Mouse (Mus musculus) mature B cell (primary cell): ENCODE data around the gene Rbm17.
"Not testable (repeated sequence)": the region's sequence is repeated elsewhere in the genome, so short reads cannot be mapped to it uniquely, and the experiment has no call there.

Experiments used
- in situ Hi-C: fragments of 300-500 bp; cut with MboI; formaldehyde crosslinking; loops from 2 replicates; pipeline ENCODE4 v1.14.3; 2019

The Rbm17 gene

DNA sequence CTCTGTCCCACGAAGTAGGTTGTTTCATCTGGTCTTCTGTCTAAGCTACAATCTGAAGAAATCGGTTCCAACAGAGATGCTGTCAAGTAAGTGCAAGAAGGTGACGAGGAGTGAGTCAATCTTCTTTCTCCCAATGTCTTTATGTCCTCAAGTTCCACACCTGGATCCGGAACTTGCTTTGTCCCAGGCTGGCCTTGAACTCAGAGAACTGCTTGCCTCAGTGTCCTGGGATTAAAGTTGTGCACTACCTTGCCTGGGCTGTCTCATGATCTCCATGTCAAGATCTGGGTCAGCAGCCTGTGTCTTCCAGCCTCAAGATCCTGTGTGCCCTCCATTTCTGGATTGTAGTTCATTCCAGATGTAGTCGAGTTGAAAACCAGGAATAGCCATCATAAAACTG, at the start of gene Rbm17:
Rbm17 (minus strand) TSS at position 101 of the 400 bp plus-strand sequence.
- in situ Hi-C loops, result no loop called here

- in situ Hi-C loops, result no loop called here
Observed at GRCm38 (mm10) chr2:11653330-11653729, 49.4 kb upstream of the Rbm17 start.

- in situ Hi-C loops, result no loop called here
Observed at GRCm38 (mm10) chr2:11652780-11653179, 48.8 kb upstream of the Rbm17 start.

DNA sequence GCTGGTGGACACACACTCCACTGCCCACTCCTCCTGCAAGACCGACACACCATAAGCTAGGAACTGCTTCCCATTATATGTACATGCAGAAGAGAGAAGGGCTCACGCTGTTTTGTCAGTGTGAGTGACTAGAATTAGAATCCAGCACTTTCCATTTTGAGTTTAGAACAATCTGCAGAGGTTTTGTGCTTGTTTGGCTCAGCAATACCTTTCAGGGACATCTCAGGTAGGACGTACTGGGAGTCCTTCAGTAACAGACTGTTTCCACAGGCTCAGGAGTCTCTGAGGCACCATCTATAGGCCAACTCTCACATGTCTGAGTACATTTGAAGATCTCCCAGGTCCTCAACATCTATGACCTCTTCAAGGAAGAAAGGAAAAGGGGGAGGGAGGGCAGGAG, 48.2 kb upstream of the Rbm17 start:
- in situ Hi-C loops, result no loop called here

- in situ Hi-C loops, result no loop called here
Observed at GRCm38 (mm10) chr2:11651476-11651875, 47.5 kb upstream of the Rbm17 start.

- in situ Hi-C loops, result no loop called here
Observed at GRCm38 (mm10) chr2:11645297-11645696, 41.3 kb upstream of the Rbm17 start.

GRCm38 (mm10) chr2:11644057-11644456, 40.1 kb upstream of the Rbm17 start:
- in situ Hi-C loops, result no loop called here

GRCm38 (mm10) chr2:11642451-11642941, 38.5 kb upstream of the Rbm17 start, which contains the start of gene Il2ra:
Gene Il2ra (plus strand): TSS chr2:11642807.
- in situ Hi-C loops, result no loop called here

GRCm38 (mm10) chr2:11637115-11637514, 33.2 kb upstream of the Rbm17 start:
- in situ Hi-C loops, result no loop called here

GRCm38 (mm10) chr2:11636138-11636480, 32.2 kb upstream of the Rbm17 start:
- in situ Hi-C loops, result no loop called here

- in situ Hi-C loops, result no loop called here
Observed at GRCm38 (mm10) chr2:11635471-11636137, 31.7 kb upstream of the Rbm17 start.

DNA sequence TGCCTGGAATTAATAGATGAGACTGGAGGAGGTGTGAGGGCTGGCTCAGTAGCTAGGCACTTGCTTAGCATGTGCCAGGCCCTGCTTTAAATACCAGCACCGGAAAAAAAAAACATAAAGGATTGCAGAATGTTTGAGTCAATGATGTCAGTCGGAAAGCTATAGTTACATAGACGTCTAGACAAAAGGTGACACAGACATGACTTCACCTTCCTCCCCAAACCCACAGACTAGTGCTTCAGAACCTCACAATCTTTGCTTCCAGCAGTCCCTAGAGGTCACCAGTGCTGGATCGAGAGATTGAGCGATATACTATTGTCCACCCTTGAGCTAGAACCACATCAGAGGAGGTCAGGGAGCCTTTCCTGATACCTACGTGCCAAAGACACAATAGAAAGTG, 31.1 kb upstream of the Rbm17 start:
- in situ Hi-C loops, result no loop called here

GRCm38 (mm10) chr2:11625890-11626289, 21.9 kb upstream of the Rbm17 start, which contains the start of gene Gm17490:
Gene Gm17490 (minus strand): TSS chr2:11626264.
- in situ Hi-C loops, result no loop called here

GRCm38 (mm10) chr2:11623726-11624125, 19.8 kb upstream of the Rbm17 start:
- in situ Hi-C loops, result no loop called here

DNA sequence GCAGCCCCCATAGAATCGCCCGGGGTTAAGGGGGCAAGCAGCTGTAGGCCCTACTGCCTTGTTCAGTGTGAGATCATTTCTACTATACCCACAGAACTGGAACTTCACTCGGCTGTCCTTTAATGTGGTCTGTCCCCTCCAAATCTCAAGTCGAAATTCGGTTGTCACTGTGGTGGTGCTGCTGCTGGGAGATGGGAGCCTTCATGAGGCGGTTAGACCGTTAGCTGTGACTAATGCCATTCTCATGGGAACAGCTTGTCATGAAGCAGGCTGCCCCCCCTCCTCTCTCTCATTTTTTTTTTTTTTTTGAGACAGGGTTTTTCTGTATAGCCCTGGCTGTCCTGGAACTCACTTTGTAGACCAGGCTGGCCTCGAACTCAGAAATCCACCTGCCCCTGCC, 19.2 kb upstream of the Rbm17 start:
- in situ Hi-C loops, result no loop called here

DNA sequence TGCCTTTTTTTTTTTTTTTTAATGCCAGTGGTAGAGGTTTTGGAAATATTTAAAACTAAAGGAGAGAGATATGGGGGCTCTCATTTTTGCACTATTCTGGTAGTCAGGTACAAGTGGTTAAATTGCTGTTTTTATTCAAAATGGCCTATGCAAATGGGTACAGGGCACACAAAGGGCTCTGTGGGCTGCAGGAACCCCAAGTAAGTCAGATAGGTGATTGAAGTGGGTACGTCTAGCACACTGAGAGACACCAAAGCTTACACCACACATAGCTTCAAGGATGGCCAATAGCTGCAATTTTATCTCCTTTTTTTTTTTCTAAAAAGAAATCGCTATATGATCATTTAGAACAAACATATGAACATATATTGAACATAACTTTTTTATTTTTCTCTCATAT, 15.6 kb upstream of the Rbm17 start:
- in situ Hi-C loops, result no loop called here

DNA sequence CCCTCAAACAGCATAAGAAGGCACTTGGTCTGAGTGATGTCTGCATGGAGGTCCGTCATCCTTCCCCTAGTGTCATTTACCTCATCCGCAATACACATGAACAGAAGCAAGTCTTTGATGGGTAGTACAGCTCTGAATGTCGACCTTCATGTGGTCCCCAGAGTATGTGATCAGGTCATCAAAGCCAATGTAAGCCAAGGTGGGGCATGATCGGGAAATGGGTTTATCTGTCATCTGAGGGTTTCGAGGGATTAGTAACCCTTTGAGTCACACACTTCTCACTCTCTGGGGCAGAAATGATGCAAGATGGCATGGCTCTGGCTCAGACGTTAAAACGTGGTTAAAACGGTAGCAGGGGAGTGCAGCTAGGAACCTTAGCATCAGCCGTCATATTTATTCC, 12.9 kb upstream of the Rbm17 start:
- in situ Hi-C loops, result no loop called here

GRCm38 (mm10) chr2:11612939-11613338, 9.0 kb upstream of the Rbm17 start:
- in situ Hi-C loops, result not testable (repeated sequence)

DNA sequence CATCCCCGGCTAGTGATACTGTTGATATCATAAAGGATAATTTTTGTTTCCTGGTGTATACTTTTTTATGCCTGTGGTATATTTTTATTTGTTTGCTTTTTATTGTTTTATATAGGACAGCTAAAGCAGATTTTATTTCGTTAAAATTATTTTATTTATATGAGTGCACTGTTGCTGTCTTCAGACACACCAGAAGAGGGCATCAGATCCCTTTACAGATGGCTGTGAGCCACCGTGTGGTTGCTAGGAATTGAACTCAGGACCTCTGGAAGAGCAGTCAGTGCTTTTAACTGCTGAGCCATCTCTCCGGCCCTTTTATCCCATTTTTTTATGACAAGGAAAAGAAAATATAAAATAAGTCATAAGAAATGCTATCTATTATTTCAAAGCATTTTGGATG, 2.8 kb upstream of the Rbm17 start:
- in situ Hi-C loops, result loop anchor here (5.0 kb wide), 1 partner anchor 76 kb away; no protein-coding TSS in a partner anchor

DNA sequence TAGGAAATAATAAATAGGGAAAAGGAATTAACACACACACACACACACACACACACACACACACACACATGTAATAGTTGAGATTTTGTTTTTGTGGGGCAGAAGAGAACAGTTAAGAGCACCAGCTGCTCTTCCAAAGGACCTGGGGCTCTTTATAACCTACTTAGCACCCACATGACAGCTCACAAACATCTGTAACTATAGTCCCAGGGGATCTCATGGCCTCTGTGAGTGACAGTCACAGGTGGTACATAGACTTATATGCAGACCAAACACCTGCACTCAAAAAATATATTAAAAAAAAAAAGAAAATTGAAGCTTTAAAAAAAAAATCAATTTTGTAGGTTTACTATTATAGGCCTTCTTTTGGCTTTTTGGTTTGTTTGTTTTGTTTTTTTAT, 958 bp upstream of the Rbm17 start:
- in situ Hi-C loops, result loop anchor here (5.0 kb wide), 1 partner anchor 77 kb away; no protein-coding TSS in a partner anchor

DNA sequence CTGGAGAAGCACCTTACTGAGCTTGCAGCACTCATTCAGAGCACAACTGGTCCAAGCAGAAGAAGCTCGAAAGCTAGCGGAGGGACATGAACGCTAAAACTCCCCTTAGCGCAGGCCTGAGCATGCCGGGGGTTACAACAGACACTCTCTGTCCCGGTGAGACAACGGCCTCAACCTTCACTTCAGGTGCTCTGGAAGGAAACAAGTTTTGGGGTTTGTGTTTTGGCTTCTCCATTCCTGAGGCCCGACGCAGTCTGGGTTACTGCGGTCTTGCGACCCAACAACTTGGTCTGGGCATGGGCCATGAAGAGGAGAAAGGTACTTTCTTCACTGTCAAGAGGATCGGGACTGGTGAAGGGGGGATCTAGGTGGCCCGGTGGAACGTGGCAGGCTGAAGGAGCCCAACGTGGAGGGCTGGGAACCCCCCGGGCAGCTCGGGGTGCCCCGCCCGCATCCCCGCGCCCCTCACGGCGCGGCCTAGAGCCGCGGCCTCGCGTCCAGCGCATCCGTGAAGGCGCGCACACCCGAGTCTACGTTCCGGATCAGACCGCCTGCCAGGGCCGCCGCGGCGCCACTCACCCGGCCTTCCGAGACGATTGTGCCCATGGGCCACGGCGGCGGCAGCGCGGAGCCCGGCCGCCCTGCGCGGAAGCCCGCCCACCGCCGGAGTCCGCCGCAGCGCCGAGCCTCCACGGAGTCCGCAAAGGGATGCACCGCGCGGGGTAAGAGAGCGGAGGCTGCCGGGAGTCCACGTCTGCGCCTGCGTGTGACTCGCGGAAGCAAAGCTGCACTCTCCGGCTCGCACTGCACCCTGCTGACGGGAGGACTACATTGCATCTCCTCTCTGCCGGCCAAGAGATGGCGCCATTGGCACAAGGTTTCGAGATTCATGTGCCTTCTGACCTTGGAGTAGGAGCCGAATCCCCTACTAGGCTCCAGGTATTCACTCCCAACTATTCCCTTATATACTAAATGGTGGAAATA, 1.2 kb downstream of the Rbm17 start:
- in situ Hi-C loops, result no loop called here

DNA sequence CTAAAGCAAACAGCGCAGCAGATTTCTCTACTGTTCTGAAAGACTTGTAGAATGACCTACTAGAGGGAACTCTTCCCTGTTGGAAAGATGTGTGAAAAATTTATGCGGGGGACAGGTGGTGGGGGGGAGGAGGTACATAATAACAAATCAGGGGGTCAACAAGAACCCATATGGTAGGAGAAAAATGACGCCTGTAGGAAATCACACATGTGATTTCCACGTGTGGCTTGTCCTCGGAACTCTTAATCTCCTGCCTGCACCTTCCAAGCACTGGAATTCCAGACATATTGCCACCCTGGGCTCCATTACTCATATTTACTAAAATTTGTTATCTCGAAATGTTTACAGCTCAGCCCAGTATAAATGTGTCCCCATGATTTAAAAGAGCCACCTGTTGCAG, 2.2 kb downstream of the Rbm17 start:
- in situ Hi-C loops, result no loop called here

DNA sequence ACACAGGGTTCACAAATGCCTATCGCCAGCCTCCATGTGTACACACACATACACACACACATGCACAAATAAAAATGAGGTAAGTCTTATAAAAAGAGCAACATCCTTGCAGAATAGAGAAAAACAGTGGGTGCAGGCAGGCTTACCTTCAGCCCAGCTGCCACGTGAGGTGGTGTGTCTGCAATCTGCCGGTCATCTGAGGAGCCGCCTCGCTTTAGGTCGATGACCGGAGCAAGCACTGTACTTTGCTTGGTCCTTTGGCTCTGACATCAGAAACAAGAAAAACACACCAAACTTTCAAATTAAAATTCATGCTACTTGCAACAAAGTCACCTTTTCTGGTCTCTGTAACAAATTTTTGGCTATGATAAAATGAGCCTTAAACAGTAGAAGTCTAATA, 6.0 kb downstream of the Rbm17 start:
- in situ Hi-C loops, result no loop called here
